Mouse (Mus musculus) thymus, adult 2 months (tissue): Measurements from ENCODE around the gene Ppm1a. TPM values are rescaled to one million over a fixed set of nuclear protein-coding genes. Genes with fewer than 3 reads are reported as not detected.

Experiments used
- DNase-seq: peaks from one replicate; pipeline ENCODE4 v3.0.0; 2021
- H3K27ac ChIP-seq: fragments of 200-500 bp; 2 replicates; pipeline ENCODE4 v1.5.1; 2012; ENCODE audit warnings: low read length, control low read depth; ENCODE audit not compliant: control insufficient read depth, insufficient read depth
- H3K27me3 ChIP-seq: fragments of 200-500 bp; 2 replicates; pipeline ENCODE4 v1.6.1; 2012; ENCODE audit warnings: mild to moderate bottlenecking, low read length, moderate library complexity, mixed read lengths; ENCODE audit not compliant: control insufficient read depth, insufficient read depth
- H3K36me3 ChIP-seq: fragments of 200-500 bp; 2 replicates; pipeline ENCODE4 v1.6.1; 2012; ENCODE audit warnings: mild to moderate bottlenecking, low read length, moderate library complexity; ENCODE audit not compliant: control insufficient read depth, insufficient read depth
- H3K4me1 ChIP-seq: fragments of 200-500 bp; replicated peaks from 2 replicates; pipeline ENCODE4 v1.6.1; 2012; ENCODE audit warnings: low read length; ENCODE audit not compliant: control insufficient read depth, insufficient read depth
- H3K4me3 ChIP-seq: fragments of 200-500 bp; 2 replicates; pipeline ENCODE4 v1.5.1; 2012; ENCODE audit warnings: mild to moderate bottlenecking, low read length, control low read depth, moderate library complexity; ENCODE audit not compliant: control insufficient read depth, insufficient read depth
- CTCF ChIP-seq: fragments of 200-500 bp; IDR thresholded peaks from 2 replicates; pipeline ENCODE4 v1.5.1; 2012; ENCODE audit warnings: mild to moderate bottlenecking, control low read depth, low read length, moderate library complexity, borderline replicate concordance; ENCODE audit not compliant: control insufficient read depth, poor library complexity, insufficient read depth; ENCODE audit errors: extremely low read depth
- POLR2A ChIP-seq: fragments of 200-500 bp; IDR thresholded peaks from 2 replicates; pipeline ENCODE4 v1.6.1; 2012; ENCODE audit warnings: mild to moderate bottlenecking, low read length, control low read depth, moderate library complexity; ENCODE audit not compliant: control insufficient read depth, poor library complexity, insufficient read depth; ENCODE audit errors: extremely low read depth
- WGBS: fragments of 180-500 bp; shearing (Covaris S2); methylation state at CpG from one replicate; pipeline ENCODE4 v1.1.7; 2018; 5-methylcytosine and 5-hydroxymethylcytosine counted together
- polyA plus RNA-seq: library from polyadenylated mRNA; depleted of rRNA; stranded (reverse); fragments of >200 nt; gene quantifications from 2 replicates; pipeline ENCODE4 v1.2.3, GENCODE M21; 2012

Gene Ppm1a
- polyA plus RNA-seq, 1 experiment: 44.2 TPM

DNA sequence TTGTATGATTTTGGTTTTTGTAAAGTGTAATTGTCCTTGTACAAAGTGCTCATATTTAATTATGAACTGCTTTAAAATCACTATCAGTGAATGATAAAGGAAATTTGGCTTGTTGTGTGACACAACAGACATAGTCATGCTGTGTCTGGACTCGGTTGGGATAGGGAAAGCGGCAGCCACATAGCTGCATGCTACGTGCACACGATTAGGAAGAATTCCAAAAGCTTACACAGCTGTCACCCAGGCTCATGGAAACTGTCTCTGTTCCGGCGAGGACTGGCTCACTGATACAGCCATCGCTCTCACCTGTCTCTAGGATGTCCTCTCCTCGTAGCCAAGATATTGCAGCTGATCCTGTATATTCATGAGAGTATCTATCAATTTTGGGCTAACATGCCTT is 36.7 kb downstream of the Ppm1a start:
- whole genome bisulfite sequencing: 97% methylated on average over 8 of the region's 8 CpGs
- no peak overlapping the region for H3K4me3 ChIP-seq
- H3K27ac ChIP-seq: no peak overlapping the region
- H3K36me3 ChIP-seq: peaks cover 32% of the 10 kb centered on the region
- no peak for TF ChIP-seq POLR2A
- no peak for TF ChIP-seq CTCF
- DNase-seq: no peak
- H3K4me1 ChIP-seq: no peaks in the 10 kb centered on the region
- H3K27me3 ChIP-seq: no peaks in the 10 kb centered on the region

GRCm38 (mm10) chr12:72809798-72810197 is 52.5 kb downstream of the Ppm1a start:
- Histone ChIP-seq H3K27me3 (no peaks in the 10 kb centered on the region), H3K27ac (no peak overlapping the region), H3K4me3 (no peak overlapping the region), H3K4me1 (no peaks in the 10 kb centered on the region), H3K36me3 (no peaks in the 10 kb centered on the region)
- TF ChIP-seq CTCF: no peak
- no peak for TF ChIP-seq POLR2A
- DNase-seq: peak; percentile 9
- WGBS: 70% methylated on average over 6 of the region's 6 CpGs

DNA sequence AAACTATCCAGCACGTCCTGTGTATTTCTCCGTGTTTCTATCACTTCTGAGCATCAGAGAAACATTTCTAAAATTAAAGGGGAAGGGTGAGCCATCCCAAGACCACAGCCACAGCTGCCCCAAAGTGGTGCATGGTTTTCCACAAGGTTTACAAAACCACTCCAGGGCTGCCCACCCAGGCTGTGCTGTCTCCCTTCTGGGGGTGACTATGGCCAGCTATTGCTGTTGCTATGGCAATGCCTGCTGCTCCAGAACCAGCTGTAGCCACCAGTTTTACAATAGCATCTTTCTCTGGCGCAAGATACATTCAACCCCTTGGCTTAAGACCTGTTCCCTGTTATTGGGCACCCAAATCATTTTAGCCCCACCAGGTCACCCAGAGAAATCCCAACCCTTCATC is 54.3 kb downstream of the Ppm1a start:
- H3K4me1 ChIP-seq: no peaks in the 10 kb centered on the region
- no peaks in the 10 kb centered on the region for H3K27me3 ChIP-seq
- no peaks in the 10 kb centered on the region for H3K36me3 ChIP-seq
- 93% methylated on average over 3 of the region's 3 CpGs for WGBS
- H3K4me3 ChIP-seq: no peak overlapping the region
- H3K27ac ChIP-seq: no peak overlapping the region
- DNase-seq: no peak
- TF ChIP-seq CTCF: no peak
- no peak for TF ChIP-seq POLR2A

DNA sequence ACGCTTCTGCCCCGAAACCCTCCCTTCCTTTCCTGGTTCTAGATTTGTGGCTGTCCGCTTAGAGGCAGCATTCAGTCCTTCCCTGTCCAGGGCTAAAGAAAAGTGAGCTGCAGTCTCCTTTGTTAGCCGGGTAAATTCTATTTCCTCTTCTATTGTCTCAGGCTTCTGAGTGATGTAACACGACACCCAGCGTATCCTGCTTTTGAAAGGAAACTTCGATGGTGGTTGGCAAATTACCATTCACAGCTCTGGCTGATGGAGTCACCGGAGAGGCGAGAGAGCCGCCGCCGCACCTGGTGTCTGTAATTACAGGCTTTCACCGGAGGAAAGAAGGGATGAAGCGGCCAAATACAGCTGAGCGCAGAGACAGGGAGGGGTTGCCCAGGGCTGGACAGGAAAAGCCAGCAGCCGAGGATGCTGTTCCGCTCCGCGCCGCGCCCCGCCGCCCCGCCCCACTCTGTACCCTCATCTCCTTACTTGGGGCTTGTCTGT is 63.7 kb downstream of the Ppm1a start:
- Histone ChIP-seq H3K27ac (no peak overlapping the region), H3K36me3 (no peaks in the 10 kb centered on the region), H3K27me3 (no peaks in the 10 kb centered on the region; the same call in 1 of the 2 replicates), H3K4me3 (peak overlapping the region; percentile 50), H3K4me1 (peaks cover 4% of the 10 kb centered on the region; the same call in 1 of the 2 replicates)
- TF ChIP-seq CTCF: no peak
- WGBS: 3% methylated on average over 24 of the region's 24 CpGs
- DNase-seq: peak; percentile 49

GRCm38 (mm10) chr12:72821589-72821988 is 64.3 kb downstream of the Ppm1a start:
- Histone ChIP-seq H3K4me1 (peaks cover 4% of the 10 kb centered on the region; the same call in 1 of the 2 replicates), H3K27ac (no peak overlapping the region), H3K36me3 (no peaks in the 10 kb centered on the region), H3K27me3 (no peaks in the 10 kb centered on the region; the same call in 1 of the 2 replicates), H3K4me3 (0 out of 2 replicates have a peak overlapping the region, but pooled peaks have one; percentile 50)
- WGBS: 50% methylated on average over 6 of the region's 6 CpGs
- DNase-seq: no peak
- TF ChIP-seq POLR2A (no peak), CTCF (no peak)

DNA sequence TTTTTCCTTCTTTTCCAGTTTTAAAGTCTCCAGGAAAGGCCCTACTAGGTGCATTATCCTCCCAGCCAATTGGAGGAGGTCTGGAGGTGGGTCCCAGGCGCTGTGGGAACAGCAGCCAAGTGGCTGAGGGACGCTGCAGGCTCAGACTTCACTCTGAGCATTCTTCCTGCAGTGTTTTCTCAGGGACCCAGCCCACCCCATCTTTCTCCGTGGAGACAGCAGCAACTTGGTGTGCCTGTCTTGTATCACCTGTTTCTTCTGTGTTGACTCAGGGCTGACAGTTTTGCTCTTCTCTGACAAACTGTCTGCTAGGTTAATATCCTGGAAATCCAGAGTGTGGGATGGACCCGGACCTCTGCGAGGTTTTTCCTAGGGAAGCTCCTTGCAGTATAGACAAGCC is 68.4 kb downstream of the Ppm1a start:
- H3K27me3 ChIP-seq: no peaks in the 10 kb centered on the region; the same call in 1 of the 2 replicates
- H3K27ac ChIP-seq: no peak overlapping the region
- H3K4me3 ChIP-seq: no peak overlapping the region
- peaks cover 4% of the 10 kb centered on the region; the same call in 1 of the 2 replicates for H3K4me1 ChIP-seq
- DNase-seq: no peak
- 78% methylated on average over 5 of the region's 5 CpGs for WGBS
- H3K36me3 ChIP-seq: no peaks in the 10 kb centered on the region
- TF ChIP-seq POLR2A (no peak), CTCF (no peak)
